Mouse (Mus musculus) cerebellum, postnatal 25 days (tissue): ENCODE data around the gene Zcwpw1.
"Not testable (repeated sequence)": the region's sequence is repeated elsewhere in the genome, so short reads cannot be mapped to it uniquely, and the experiment has no call there.

Source experiments
- DNase-seq, 2 experiments: peaks; one replicate each; pipeline ENCODE4 v3.0.0; 2021; ENCODE audit warnings: mixed read lengths in 2 of 2

Zcwpw1 gene

DNA sequence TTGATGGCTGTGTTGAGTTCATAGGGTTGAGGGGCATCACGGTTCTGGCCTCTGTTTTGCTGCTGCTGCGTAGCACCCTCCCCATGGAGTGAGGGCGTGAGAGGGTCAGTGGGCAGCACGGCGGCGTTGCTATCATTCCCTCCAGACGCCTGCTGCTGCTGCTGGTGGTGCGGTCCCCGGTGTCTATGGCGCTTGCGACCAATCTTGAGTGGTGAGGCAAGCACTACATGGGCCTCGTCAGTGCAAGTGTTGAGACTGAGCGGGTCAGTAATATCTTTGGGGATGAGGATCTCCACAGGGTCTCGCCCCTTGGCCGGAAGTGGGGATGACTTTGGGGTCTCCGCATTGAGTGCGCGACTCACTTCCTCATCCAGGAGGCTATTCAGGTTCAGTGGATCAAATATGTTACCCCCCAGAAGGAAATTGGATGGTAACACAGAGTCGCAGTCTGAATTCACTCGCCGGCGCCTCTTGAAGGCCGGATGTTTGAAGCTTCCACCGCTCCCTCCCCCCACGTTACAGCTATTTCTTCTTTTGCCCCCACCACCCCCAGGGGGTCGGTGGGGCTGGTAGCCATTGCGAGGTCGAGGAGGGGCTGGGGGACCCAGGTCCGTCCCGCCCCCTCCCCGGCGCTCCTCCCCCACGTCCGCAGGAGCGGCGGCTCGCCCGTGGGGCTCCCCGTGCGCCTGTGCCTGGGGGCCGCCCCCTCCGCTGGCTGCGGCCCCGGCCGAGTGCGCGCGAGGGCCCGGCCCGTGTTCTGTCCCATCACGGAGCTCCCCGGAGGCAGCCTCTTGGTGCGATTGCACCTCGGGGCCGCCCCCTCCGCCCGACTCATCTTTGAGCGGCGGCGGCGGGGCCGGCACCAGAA, 2.2 kb upstream of the Zcwpw1 start:
- DNase-seq = peak in 1 of 2 experiments; percentile 75

GRCm38 (mm10) chr5:137786109-137786942, 1.3 kb upstream of the Zcwpw1 start:
- DNase-seq = peak; percentile 99 to 100

- peak; percentile 19 to 57 for DNase-seq
These were observed 573 bp downstream of the Zcwpw1 start for GRCm38 (mm10) chr5:137788171-137788570.

GRCm38 (mm10) chr5:137788946-137789531, 1.4 kb downstream of the Zcwpw1 start:
- DNase-seq = no peak

DNA sequence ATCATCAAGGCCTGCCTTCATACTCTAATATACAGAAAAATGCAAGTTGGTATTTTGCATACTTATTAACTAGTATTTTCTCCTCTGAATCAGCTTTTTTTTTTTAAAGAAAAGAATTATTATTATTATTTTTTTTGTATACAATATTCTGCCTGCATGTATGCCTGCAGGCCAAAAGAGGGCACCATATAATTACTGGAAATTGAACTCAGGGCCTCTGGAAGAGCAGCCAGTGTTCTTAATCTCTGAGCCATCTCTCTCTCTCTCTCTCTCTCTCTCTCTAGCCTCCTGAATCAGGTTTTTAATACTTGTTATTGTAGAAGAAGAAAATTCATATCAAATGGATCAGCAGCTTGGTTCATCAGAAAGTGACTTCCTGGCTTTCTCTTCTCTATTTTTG, 4.0 kb downstream of the Zcwpw1 start:
- DNase-seq = no peak

GRCm38 (mm10) chr5:137796606-137797005, 9.0 kb downstream of the Zcwpw1 start:
- no peak for DNase-seq

DNA sequence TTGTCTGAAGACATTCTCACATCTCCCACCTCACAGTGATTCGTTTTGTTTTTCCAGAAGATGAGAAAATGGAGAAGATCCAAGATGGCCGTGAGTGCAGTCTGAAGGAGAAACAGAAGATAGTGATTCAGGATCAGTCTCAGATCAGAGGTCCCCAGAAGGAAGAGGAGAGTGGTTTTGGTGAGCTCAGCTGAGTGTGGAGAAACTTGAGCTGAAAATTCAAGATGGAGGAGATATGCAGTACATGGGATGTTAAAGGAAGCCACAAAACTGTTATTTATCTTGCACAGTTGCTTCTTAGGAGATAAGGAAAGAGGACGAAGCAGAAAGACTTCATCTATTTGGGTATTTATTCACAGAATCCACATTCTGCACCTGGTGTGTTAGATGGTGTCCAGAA, 13.3 kb downstream of the Zcwpw1 start:
- DNase-seq = no peak

GRCm38 (mm10) chr5:137806158-137806557, 18.6 kb downstream of the Zcwpw1 start:
- no peak for DNase-seq

GRCm38 (mm10) chr5:137808316-137808715, 20.7 kb downstream of the Zcwpw1 start:
- DNase-seq = no peak

DNA sequence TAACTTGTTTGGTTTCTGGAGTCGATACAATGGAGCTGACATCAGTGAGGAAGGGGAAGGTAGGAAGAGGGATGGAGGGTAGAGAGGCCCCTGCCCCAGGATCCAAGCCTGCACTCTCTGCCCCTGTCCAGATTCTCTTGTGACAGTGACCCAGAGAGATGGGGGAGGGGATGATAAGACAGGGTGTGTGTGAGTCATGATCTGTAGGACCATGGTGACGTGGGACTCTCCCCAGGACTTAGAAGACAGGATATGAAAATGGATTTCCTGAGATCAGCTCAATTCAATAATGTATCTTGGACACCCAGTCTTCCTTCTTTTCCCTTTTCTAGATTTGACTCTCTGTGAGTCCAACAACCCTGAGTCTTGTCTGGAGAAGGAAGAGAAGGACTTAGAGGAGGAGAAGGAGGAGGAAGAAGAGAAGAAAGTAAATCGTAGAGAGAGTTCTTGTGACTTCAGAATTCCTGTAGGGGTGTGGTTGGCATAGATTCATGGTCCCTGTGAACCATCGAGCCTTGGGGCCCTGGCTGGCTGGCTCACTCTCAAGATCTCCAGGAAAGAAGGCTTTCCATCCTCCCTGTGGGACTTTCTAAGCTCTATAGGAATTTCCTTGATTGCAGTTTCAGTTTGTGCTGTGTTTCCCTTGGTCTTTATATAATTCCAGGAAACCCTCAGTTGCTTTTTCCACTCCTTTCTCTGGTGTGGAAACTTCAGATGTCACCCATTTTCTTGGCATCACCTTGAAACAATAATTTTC, 30.0 kb downstream of the Zcwpw1 start:
- DNase-seq = no peak

DNA sequence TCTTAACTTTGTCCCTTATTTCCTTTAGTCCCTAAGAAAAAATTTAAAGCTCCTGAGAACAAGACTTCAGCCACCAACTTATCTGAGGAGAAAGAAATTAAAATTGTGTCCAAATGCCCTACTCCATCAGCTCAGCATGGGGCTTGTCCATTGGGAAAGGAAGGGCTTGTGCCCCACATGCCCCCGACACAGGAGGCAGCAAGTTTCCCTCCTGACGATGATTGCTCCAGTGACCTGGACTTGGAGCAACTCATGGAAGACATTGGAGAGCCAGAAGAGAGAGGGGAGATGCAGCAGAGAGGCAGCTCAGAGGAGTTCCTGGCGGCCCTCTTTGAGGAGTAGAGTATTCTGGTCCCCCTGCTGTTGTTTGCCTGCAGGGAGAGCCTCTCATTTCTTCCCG, 34.5 kb downstream of the Zcwpw1 start:
- DNase-seq = no peak

DNA sequence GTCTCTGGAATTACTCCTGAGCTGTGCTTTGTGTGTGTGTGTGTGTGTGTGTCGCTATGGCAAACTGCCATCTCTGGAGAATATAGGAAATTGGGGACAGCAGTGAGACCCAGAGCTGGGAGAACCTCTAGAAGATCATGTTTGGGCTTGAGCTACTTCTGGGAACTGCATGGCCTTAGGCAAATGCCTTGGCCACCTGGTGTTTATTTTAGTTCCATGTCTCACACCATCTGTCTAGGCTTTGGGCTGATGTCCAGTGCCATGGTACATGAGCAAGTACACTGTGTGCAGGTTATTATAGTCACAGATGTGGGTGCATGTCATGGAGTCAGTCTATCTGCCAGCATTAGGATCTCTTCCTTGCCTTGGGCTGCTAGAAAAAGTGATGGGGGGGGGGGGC, 35.0 kb downstream of the Zcwpw1 start:
- peak; percentile 6 to 7 for DNase-seq

- DNase-seq = no peak
These were observed 36.0 kb downstream of the Zcwpw1 start for GRCm38 (mm10) chr5:137823455-137824045.

GRCm38 (mm10) chr5:137825030-137825429, 37.4 kb downstream of the Zcwpw1 start:
- no peak for DNase-seq

DNA sequence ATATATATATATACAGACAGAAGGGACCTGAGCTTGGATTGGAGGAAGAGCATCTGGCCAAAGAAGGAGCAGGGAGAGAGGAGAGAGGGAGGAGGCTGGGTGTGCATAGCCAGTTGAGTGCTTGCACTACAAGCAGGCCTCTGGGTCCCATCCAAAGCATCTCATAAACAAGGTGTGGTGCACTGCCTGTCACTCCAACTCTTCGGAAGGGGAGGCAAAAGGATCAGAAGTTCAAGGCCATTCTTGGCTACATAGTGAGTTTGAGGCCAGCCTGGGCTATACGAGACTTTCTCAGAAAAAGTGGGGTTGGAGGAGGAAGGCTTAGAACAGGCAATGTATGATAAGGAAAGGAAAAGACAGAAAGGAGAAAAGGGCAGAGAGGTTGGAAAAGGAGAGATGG, 38.4 kb downstream of the Zcwpw1 start:
- no peak for DNase-seq

DNA sequence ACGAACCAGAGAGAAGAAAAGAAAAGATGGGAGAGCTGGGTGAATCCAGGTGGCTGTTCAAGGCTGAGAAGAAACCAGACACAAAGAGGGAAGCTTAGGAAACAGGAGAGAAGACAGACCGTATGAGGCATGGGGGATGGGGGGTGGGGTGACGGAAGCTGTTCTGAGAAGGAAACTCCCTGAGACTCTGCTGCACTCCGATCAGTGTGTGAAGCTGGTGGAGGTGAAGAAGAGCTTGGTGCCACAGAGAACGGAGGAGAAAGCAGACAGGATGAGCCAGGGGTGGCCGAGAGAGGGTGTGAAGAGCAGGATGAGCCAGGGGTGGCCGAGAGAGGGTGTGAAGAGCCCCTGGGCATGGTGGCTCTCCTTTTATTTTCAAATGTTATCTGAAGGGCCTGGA, 38.8 kb downstream of the Zcwpw1 start:
- DNase-seq = no peak

DNA sequence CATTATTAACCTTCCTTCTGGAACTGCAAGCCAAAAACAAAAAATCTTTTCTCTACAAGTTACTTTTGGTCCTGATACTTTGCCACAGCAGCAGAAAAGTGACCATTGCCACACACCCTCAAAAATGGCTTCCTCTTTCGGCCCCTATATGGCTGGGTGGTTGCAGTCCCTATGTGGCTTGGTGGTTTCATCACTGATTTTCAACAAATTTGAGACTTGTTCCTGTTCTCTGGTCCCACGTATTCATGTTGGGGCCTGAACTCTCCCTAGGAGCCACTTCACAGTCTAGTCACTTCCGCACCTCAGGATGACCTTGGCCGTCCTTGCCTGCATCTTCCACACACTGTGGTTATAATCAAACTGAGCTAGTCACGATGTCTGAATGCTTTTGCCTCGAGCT, 41.1 kb downstream of the Zcwpw1 start:
- DNase-seq = no peak

DNA sequence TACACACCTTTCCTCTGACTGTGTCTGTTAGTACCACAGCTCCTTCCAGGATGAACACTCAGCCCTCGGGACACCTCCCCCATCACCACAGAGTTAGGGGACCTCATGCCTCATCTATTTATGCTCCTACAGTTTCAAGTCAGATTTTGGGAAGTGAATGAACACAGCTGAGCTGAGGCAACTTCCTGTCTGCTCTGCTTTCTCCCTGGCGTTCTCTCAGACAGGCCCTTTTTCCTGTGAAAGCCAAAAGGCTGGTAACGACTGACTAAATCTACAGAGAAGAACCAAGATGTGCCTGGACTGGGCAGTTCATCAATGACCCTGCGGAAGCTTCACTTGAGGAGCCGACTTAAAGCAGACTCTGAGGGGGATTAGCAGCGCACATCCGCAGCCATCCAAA, 42.6 kb downstream of the Zcwpw1 start:
- DNase-seq = no peak

- no peak for DNase-seq
These were observed 43.5 kb downstream of the Zcwpw1 start for GRCm38 (mm10) chr5:137831106-137831505.

GRCm38 (mm10) chr5:137831506-137831905, 43.9 kb downstream of the Zcwpw1 start:
- no peak for DNase-seq

DNA sequence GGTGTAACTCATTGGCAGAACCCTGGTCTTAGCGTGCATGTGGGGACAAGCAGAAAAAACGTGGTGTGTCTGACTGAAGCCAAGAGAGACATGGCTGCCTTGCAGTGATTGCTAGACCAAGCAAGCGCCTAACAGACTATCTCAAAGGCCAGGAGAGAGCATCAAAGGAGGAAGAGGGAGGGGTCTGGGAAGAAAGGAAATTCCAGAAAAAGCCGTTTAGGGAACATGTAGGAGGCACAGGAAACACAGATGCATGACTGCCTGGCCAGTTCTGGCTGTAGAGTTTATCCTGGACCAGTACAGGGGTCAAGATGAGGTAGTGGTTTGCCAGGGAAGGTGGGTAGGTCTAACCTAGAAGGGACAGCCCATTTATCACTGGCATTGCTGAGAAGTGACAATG, 45.9 kb downstream of the Zcwpw1 start:
- DNase-seq = no peak

DNA sequence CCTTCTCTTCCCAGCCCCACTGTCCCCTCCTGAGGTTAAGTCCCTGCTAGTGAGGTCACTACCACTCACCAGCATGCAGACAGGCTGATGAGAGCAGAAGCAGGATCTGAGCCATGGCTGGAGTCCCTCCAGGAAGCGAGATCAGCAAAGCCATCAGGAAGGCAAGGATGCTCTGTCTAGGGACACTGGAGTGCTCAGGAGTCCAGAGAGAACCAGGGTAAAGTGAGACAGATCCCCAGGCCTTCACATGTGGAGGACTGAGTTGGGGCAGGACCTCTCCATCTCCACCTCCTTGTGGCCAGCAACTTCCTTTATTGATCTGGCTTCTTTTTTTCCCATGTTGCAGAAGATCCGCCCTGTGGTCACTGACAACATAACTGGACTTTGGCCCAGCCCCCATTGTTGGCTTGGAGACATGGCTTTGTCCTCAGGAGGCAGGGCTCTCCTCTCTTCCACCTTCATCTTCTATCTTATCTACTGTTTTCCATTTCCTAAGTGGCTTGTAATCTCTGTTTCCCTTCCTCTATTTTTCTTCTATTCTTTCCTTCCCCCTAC, 48.4 kb downstream of the Zcwpw1 start, which contains the start of gene Pilra:
Gene Pilra (minus strand): TSS at position 316 of the 555 bp plus-strand sequence.
- DNase-seq = not testable (repeated sequence)
